In genomic region chr19:41282216-41282615, GRCm38 (mm10) we compare ENCODE assay signal across 20 mouse cellular contexts.
"Had no signal": no experiment of that assay in that cellular context is flagged by ENCODE, and none has a peak within 500 bp of the region (broad histone marks: within the 10 kb centered on the region; RNA-seq: fewer than 3 reads in every experiment).

No protein-coding gene starts in this region.

- H3K9me3 ChIP-seq: limb, embryonic 10.5 days; limb, embryonic 13.5 days; liver, embryonic 12.5 days; liver, embryonic 15.5 days; lung, embryonic 15.5 days; midbrain, embryonic 12.5 days; midbrain, embryonic 15.5 days; neural tube, embryonic 12.5 days; neural tube, embryonic 15.5 days had no signal

- H3K9ac ChIP-seq: limb, embryonic 13.5 days; liver, embryonic 12.5 days; liver, embryonic 15.5 days; lung, embryonic 15.5 days; midbrain, embryonic 12.5 days; midbrain, embryonic 15.5 days; neural tube, embryonic 12.5 days; neural tube, embryonic 15.5 days had no signal

- H3K27ac ChIP-seq: layer of hippocampus, adult 2 months; limb, embryonic 10.5 days; limb, embryonic 13.5 days; liver, embryonic 12.5 days; liver, embryonic 15.5 days; lung, embryonic 15.5 days; midbrain, embryonic 12.5 days; midbrain, embryonic 15.5 days; neural tube, embryonic 12.5 days; neural tube, embryonic 15.5 days had no signal

- H3K27me3 ChIP-seq: liver, embryonic 15.5 days; lung, embryonic 15.5 days; midbrain, embryonic 15.5 days; neural tube, embryonic 12.5 days; neural tube, embryonic 15.5 days had no signal

- DNase-seq: kidney, adult 8-10 months; kidney, postnatal 14 days; layer of hippocampus, adult 9-11 months; liver; lung, adult 18-20 months; lung, postnatal 10 days; lung, postnatal 36 days; retina, postnatal 1 day; right cerebral cortex, postnatal 25 days; thymus, postnatal 25 days had no signal

- ATAC-seq: liver, embryonic 12.5 days; midbrain, embryonic 15.5 days had no signal

- H3K4me1 ChIP-seq: liver, embryonic 12.5 days; liver, embryonic 15.5 days; neural tube, embryonic 12.5 days had no signal

- H3K4me3 ChIP-seq: layer of hippocampus, adult 2 months; limb, embryonic 10.5 days; limb, embryonic 13.5 days; liver, embryonic 12.5 days; liver, embryonic 15.5 days; lung, embryonic 15.5 days; midbrain, embryonic 12.5 days; midbrain, embryonic 15.5 days; neural tube, embryonic 12.5 days; neural tube, embryonic 15.5 days had no signal

- H3K36me3 ChIP-seq: limb, embryonic 10.5 days; limb, embryonic 13.5 days; liver, embryonic 12.5 days; lung, embryonic 15.5 days; midbrain, embryonic 12.5 days; midbrain, embryonic 15.5 days; neural tube, embryonic 12.5 days; neural tube, embryonic 15.5 days had no signal

- H3K4me2 ChIP-seq: limb, embryonic 13.5 days; liver, embryonic 15.5 days; lung, embryonic 15.5 days; midbrain, embryonic 12.5 days; midbrain, embryonic 15.5 days; neural tube, embryonic 12.5 days; neural tube, embryonic 15.5 days had no signal
